Mouse (Mus musculus): Measurements from ENCODE around the gene Meis2.

Gene Meis2

DNA sequence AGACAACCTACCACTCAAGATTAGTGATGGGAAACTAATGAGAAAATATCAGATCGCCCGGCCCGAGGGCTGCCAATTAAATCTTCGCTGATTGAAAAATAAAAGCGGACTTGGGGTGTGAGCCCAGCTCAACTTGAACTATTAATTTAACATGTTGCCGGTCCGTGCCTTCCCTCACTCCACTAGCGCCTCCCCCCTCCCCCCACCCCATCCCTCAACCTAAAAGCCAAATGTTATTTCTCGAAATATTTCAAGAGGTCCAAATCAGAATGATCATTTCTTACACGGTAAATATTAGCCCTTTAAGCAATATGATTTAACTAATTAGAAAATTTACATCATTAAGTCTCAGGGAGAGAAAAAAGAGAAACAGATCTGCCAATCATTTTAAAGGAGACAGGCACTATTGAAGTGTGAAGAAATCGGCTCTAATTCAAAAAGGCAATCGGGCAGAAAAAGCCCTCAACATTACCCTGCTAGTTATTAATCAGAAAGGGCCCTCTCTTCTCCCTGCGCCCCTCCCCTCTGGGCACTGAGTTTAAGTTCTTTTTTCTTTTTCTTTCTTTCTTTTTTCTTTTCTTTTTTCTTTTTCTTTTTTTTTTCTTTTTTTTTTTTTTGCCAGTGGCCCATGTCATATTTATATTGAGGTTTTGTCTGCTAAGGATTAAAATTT, 209.1 kb downstream of the Meis2 start:
- no peak for DNase-seq (ENCODE audit: low read depth, low spot score)

DNA sequence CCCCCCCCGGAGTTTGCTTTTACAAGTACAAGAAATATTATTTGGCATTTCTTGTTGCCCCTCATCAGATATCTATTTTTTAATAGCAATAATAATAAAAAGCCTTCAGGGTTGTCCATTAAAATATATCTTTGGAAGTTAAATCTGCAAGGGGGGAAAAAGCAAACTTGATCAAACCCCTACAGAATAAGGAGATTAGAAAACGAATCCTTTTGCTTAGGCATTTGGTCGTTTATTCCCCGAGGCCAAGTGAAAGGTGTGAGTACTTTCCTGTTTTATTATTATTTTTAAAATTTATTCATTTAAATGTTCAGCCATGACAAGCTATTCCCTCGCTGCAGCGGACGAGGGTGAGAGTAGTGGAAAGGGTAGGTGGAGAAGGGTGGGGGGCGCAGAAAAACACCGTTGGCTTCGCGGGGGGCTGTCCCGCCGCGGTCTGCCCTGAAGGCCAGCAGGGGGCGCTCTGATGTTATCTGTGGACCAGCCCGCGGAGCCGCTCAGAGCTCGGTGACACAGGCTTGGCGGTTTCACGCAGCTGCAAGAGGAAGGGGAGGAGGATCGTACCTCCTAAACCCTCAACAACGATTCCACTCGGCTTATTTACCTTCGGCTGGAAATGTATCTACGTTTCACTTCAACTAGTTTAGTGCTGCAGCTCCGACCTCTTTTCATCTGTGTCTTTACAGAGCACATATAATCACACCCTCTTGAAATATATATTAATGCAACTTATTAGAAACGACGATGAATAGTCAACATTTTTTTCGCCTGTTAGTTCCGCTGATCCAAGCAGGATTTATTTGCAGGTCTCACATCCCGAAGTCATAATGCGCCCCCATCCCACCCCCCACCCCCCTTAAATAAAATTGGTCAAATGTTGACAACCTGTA, 209.9 kb downstream of the Meis2 start:
- DNase-seq (ENCODE audit: low read depth, low spot score), result no peak

- no peak for DNase-seq (ENCODE audit: low read depth, low spot score)
Measured at GRCm38 (mm10) chr2:115854828-115855311, 210.8 kb downstream of the Meis2 start.

DNA sequence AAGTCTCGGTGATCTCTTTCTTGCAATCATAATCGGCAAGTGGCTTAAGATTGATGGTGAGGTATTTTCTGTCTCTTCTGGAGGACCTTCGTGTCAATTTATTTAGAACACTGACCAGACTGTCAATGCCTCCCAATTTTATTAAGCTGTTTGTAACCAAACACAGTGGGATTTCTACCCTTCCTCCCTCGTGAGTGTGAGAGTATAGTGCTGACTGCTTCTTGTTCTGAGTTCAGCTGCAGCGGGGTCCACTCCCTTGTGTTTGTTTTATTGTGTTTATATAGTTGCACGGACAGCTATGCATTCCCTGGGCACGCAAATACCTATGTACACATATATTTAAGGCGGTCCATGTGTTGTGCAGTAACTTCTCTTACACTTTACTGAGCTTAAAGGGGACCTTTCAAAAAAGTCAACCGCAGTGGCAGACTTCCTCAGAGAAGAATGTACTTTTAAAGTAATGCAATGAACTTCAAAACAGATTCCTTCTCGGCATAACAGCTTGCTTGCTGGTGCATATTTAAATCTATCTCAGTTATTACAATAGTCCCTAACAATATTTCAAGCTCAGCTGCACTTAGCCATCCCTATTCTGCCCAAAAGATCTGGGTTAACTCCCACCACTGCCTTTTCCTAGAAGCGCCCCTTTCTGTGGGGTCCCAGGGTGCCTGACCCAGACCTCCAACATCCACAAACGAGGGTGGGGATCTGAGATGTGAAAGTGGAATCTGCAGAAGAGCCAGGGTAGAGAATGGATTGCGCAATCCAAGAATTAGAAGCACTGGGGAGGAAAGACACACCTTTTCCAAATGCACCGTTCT, 211.4 kb downstream of the Meis2 start:
- no peak for DNase-seq (ENCODE audit: low read depth, low spot score)

DNA sequence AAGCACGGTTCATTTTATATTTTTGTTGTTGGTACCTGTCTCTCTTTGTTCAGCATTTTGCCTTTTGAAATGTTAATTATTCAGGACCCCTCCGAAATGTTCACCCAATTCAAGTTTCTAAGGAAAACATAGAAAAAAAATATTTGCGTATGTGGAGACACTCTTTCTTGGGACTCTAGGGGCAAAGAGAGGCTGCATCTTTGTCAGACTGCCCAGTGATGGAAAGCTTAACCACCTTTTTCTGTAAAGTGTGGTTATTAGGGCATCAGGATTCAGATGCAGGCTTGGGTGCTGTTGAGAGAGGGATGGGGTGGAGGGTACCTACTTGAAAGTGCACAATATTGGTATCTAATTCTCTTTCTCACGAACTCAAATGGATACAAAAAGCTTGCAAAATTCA, 212.4 kb downstream of the Meis2 start:
- no peak for DNase-seq (ENCODE audit: low read depth, low spot score)

DNA sequence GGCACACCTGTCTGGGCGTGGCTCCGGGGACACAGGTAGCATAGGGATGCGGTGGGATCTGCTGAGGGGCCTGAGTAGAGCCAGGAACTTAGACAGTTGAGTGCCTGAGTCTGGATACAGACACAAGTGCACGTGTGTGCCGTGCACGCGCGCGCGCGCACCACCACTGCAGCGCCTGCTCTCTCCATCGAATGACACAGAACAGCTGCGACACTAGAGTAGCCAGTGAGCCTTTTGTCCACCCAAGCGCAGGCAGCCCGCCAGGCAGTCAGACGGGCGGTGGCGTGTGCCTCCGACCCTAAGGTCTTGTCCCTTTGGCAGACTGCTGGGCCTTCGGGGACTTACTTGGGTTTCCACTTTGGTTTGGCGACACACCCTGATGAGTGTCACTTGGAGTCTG, 213.0 kb downstream of the Meis2 start:
- DNase-seq (ENCODE audit: low read depth, low spot score), result no peak

DNA sequence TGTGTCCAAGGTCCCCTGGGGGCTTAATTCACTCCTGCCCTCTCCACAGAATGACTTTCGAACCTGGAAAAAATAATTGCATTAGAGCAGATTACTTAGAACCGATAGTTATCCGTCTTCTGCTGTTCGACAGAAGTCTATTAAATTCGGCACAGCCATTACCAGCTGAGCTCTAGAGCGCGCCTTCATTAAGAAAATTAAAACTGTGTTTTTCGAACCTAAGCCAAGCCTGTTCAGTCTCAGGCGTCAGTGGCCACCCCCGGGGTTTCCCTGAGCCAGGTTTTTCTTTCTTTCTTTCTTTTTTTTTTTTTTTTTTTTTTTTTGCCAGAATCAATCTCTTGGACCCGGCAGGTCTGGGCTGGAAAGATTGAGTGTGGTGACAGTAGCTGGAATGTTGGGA, 213.5 kb downstream of the Meis2 start:
- no peak for DNase-seq (ENCODE audit: low read depth, low spot score)

DNA sequence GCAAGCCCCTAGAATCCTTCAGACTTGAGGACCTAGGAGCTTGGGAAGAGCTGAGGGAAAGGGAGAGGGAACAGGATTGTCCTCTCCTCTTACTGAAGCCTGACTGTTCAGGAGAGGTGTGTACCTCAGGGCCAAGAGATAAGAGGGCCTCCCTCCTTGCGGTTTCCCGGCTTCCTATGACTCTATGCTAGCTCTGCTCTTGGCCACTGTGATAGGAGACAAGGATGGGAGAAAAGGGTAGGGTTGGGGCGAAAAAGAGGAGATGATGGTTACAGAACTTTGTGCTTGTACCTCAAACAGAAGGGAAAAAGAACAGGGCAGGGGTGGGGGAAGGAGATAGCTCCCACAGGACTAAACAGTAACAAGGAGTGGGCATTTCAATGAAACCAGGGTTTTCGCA, 214.7 kb downstream of the Meis2 start:
- DNase-seq (ENCODE audit: low read depth, low spot score), result no peak

DNA sequence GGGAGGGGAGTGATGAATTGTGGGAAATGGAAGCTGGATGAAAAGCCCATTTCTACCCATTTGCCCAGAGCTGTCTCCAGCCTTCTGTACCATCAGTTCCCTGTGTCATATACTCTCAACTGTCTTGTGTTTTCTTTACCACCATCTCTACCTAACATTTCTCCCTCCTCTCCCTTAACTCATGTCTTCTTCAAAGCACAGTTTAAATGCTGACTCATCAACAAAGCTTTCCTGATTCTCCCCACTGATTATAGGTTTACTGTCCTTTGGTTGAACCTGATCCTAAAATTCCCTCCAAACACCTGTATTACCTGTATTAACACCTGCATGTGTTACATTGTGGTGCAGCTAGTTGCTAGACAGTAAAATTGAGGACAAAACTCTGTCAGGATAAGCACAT, 222.8 kb downstream of the Meis2 start:
- no peak for DNase-seq (ENCODE audit: low read depth, low spot score)

DNA sequence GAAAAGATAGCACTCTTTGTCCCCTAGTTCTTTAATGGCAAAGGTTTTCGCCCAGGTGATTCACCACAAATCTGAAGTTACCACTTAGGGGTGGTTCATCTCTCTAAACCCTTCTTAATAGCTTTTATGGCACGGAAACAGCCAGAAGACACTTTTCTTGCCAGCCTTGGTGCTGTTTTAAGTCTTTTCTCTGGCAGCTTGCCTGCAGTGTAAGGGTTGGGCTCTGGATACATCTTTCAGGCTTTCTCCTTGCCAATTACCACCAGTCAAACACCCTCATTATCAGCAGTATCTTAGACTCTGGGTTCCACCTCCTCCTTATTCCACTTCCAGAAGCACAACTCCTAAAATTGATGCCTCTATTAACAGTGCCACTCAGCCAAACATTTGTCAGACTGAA, 229.6 kb downstream of the Meis2 start:
- DNase-seq (ENCODE audit: low read depth, low spot score), result no peak

- DNase-seq (ENCODE audit: low read depth, low spot score), result no peak
Measured at GRCm38 (mm10) chr2:115822361-115822760, 243.3 kb downstream of the Meis2 start.

DNA sequence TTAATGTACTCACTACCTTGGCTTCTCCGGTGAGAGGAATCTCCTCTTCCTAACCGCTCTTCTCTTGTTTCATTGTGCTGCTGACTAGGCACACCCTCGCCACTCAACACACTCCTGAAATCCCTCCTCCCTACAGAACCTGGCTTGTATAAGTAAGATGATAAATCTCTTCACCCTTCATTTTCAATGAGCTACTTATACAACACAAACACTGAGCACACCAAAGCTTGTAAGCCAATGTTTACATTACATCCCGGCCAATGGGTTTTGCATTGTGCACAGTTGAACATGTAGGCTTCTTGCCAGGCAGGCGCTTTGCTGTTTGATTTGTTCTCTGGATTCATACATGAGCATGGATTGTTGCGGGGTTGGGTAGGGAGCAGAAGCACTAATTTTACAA, 247.7 kb downstream of the Meis2 start:
- no peak for DNase-seq (ENCODE audit: low read depth, low spot score)

GRCm38 (mm10) chr2:115813721-115814120, 251.9 kb downstream of the Meis2 start:
- no peak for DNase-seq (ENCODE audit: low read depth, low spot score)

DNA sequence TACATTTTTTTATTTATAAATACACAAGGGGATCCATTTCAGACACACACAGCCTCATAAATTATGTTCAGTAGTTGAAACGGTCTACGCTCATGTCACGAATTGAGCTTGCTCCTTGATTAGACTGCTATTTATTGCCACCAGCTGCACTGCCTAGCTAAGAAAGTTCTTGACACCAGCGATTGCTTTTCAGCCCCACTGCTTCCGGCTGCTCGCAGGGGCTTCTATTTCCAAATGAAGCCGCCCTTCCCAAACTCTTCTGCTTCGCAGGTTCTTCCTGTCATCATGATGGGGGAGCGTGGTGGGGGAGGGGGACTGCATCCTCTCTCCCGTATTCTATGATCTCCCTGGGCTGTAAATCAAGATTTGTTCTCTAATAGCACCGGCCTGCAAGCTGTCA, 252.3 kb downstream of the Meis2 start:
- DNase-seq (ENCODE audit: low read depth, low spot score), result peak; percentile 24
